Mouse (Mus musculus) heart, embryonic 15.5 days (tissue): ENCODE results near the gene Cntn1. TPM values are rescaled to one million over a fixed set of nuclear protein-coding genes. Genes with fewer than 3 reads are reported as not detected.
"Not testable (repeated sequence)": the region's sequence is repeated elsewhere in the genome, so short reads cannot be mapped to it uniquely, and the experiment has no call there.

Experiments used
- ATAC-seq: fragments of 200-750 bp; cut with Nextera tagmentation; replicated peaks from 2 replicates; pipeline ENCODE4 v1.8.0; 2017; ENCODE audit warnings: low read depth, moderate TSS enrichment; ENCODE audit not compliant: insufficient number of reproducible peaks, insufficient read depth, low FRiP score
- H3K27ac ChIP-seq: fragments of 300-500 bp; sonication (generic); 2 replicates; pipeline ENCODE4 v1.5.1; 2015; ENCODE audit warnings: mild to moderate bottlenecking, inconsistent platforms
- H3K27me3 ChIP-seq: fragments of 300-500 bp; sonication (generic); 2 replicates; pipeline ENCODE4 v1.6.1; 2015; ENCODE audit warnings: inconsistent platforms
- H3K36me3 ChIP-seq: fragments of 300-500 bp; sonication (generic); 2 replicates; pipeline ENCODE4 v1.6.1; 2015; ENCODE audit warnings: mild to moderate bottlenecking, inconsistent platforms
- H3K4me1 ChIP-seq: fragments of 300-500 bp; sonication (generic); replicated peaks from 2 replicates; pipeline ENCODE4 v1.6.1; 2015; ENCODE audit warnings: inconsistent platforms
- H3K4me2 ChIP-seq: fragments of 300-500 bp; sonication (generic); 2 replicates; pipeline ENCODE4 v1.6.1; 2015; ENCODE audit warnings: inconsistent platforms, mild to moderate bottlenecking, moderate library complexity
- H3K4me3 ChIP-seq: fragments of 300-500 bp; sonication (generic); 2 replicates; pipeline ENCODE4 v1.5.1; 2015; ENCODE audit warnings: mild to moderate bottlenecking, inconsistent platforms
- H3K9ac ChIP-seq: fragments of 300-500 bp; sonication (generic); 2 replicates; pipeline ENCODE4 v1.6.1; 2015; ENCODE audit warnings: mild to moderate bottlenecking, inconsistent platforms
- H3K9me3 ChIP-seq: fragments of 300-500 bp; sonication (generic); replicated peaks from 2 replicates; pipeline ENCODE4 v1.6.1; 2016; ENCODE audit warnings: inconsistent platforms
- WGBS: fragments of 180-500 bp; shearing (Covaris S2); methylation state at CpG from one replicate; pipeline ENCODE4 v1.1.7; 2015; ENCODE audit warnings: mixed read lengths; 5-methylcytosine and 5-hydroxymethylcytosine counted together
- polyA plus RNA-seq: library from polyadenylated mRNA; unstranded; fragments of >200 nt; fragmentation: Nextera tagmentation; extraction: Ambion mirVana; gene quantifications from 2 replicates; pipeline ENCODE4 v1.2.1, GENCODE M21; 2015

The Cntn1 gene
- polyA plus RNA-seq, 1 experiment from 2014 or later, result 0.25 TPM

GRCm38 (mm10) chr15:92347426-92347825, 296.5 kb downstream of the Cntn1 start:
- Histone ChIP-seq H3K27me3 (no peaks in the 10 kb centered on the region), H3K27ac (no peak overlapping the region), H3K4me1 (no peaks in the 10 kb centered on the region), H3K36me3 (no peaks in the 10 kb centered on the region), H3K4me2 (no peak overlapping the region), H3K9ac (no peak overlapping the region), H3K4me3 (no peak overlapping the region), H3K9me3 (no peaks in the 10 kb centered on the region)
- no peak for ATAC-seq
- WGBS, result 52% methylated on average over 4 of the region's 4 CpGs

GRCm38 (mm10) chr15:92347902-92348301, 296.9 kb downstream of the Cntn1 start:
- Histone ChIP-seq H3K27ac (no peak overlapping the region), H3K36me3 (no peaks in the 10 kb centered on the region), H3K9ac (no peak overlapping the region), H3K9me3 (no peaks in the 10 kb centered on the region), H3K27me3 (no peaks in the 10 kb centered on the region), H3K4me3 (no peak overlapping the region), H3K4me1 (no peaks in the 10 kb centered on the region), H3K4me2 (no peak overlapping the region)
- no peak for ATAC-seq
- 50% methylated on average over 3 of the region's 3 CpGs for WGBS

GRCm38 (mm10) chr15:92348453-92348852, 297.5 kb downstream of the Cntn1 start:
- H3K36me3 ChIP-seq, ATAC-seq, H3K27ac ChIP-seq, H3K4me3 ChIP-seq, H3K9me3 ChIP-seq, H3K4me2 ChIP-seq, H3K4me1 ChIP-seq, H3K9ac ChIP-seq, H3K27me3 ChIP-seq: not testable (repeated sequence)

DNA sequence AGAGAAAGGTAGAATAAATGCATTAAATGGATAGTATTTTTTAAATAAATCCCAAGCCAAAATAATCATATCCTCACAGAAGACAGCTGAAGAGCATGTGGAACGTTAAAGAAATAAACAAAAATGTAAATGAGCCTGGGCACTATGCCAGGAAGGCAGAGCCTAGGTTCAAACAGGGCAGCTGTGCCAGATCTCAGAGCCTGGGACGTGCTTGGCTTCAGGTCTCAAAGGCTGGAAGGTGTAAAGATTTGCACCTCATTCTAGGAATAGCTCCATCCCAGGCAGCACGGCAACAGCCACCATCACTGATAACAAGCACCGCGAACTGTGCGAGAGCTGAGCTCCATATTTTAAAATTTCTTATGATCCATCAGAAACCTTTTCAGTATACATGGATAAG, 313.2 kb downstream of the Cntn1 start:
- H3K4me3 ChIP-seq, result no peak overlapping the region
- peak; percentile 67 for ATAC-seq
- H3K4me2 ChIP-seq, result peak overlapping the region; percentile 40
- peaks cover 4% of the 10 kb centered on the region for H3K4me1 ChIP-seq
- 21% methylated on average over 6 of the region's 6 CpGs for WGBS
- H3K9me3 ChIP-seq, result no peaks in the 10 kb centered on the region
- H3K36me3 ChIP-seq, result no peaks in the 10 kb centered on the region
- H3K27ac ChIP-seq, result peak overlapping the region; percentile 74
- no peak overlapping the region for H3K9ac ChIP-seq
- H3K27me3 ChIP-seq, result no peaks in the 10 kb centered on the region

- no peaks in the 10 kb centered on the region for H3K36me3 ChIP-seq
- ATAC-seq, result peak; percentile 60; the same call in 1 of the 2 replicates
- H3K27me3 ChIP-seq, result no peaks in the 10 kb centered on the region
- peak overlapping the region; percentile 40 for H3K4me2 ChIP-seq
- peak overlapping the region; percentile 74 for H3K27ac ChIP-seq
- H3K4me1 ChIP-seq, result peaks cover 4% of the 10 kb centered on the region
- no peaks in the 10 kb centered on the region for H3K9me3 ChIP-seq
- H3K4me3 ChIP-seq, result no peak overlapping the region
- H3K9ac ChIP-seq, result no peak overlapping the region
Measured at GRCm38 (mm10) chr15:92364592-92364991, 313.6 kb downstream of the Cntn1 start.

Other genes starting within 250 kb of the Cntn1 start
- gene Smgc, start 212.9 kb upstream of the Cntn1 start, polyA plus RNA-seq, result not detected in 2 replicates